Mouse (Mus musculus): ENCODE measurements at regions not wholly inside any gene's neighbourhood (a gene's known extent, or its start where the extent isn't known, plus 50 kb on each side); places are given as distances from the start of the nearest gene placed in this dataset.

DNA sequence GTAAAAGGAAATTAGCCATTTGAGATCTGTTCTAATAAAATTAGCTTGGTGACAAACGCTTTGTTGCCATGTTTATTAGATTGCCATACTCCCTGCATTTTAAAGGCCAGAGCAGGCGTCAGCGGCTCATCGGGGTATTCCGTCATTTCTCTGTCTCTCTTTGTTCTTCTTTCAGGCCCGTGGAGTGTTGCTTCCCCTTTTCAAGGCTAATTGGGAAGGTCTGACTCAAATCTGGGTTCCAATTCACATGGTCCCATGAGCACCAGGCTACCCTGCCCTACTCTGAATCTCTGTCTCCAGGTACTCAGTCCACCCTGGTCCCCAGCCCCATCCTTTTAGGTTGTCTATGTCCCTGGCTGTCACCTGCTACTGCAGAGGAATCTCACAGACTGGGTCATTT is 138.2 kb upstream of the 4931429L15Rik start:
- DNase-seq, result no peak

DNA sequence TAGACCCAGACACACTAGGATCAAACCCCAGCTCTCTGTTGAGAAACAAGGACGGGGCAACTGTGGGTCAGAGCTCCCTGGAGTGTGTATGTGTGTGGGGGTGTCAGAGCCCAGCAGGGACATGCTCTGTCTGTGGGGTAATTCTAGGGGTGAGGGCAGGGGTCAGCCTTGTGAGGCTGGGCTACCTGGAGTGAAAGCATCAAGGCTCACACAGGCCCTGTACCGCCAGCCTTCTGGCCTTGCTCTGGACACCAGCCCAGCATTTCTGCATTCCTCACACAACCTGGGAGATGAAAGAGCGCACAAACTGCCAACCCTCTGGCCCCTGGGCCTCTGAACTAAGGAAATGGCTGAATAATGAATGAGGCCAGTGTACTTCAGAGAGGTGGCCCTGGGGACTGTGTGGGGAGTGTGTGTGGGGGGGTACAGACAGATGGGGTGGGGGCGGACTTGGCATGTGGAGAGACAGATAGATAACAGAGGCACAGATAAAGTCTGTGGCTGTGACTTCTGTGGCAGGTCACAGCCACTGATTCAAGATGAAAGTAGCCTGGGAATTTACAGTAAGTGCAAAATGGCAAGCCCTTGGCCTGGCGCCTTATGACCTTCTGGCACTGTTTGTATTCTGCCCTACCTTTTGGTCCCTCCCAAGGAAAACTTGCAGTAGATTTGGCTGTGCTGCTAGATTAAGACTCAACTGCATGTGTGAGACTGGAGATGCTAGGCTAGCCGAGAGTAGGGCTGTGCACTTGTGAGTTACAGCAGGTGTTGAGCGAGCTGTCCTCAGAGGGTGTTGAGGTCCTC is 135.2 kb upstream of the 4931429L15Rik start:
- DNase-seq, result peak; percentile 28

DNA sequence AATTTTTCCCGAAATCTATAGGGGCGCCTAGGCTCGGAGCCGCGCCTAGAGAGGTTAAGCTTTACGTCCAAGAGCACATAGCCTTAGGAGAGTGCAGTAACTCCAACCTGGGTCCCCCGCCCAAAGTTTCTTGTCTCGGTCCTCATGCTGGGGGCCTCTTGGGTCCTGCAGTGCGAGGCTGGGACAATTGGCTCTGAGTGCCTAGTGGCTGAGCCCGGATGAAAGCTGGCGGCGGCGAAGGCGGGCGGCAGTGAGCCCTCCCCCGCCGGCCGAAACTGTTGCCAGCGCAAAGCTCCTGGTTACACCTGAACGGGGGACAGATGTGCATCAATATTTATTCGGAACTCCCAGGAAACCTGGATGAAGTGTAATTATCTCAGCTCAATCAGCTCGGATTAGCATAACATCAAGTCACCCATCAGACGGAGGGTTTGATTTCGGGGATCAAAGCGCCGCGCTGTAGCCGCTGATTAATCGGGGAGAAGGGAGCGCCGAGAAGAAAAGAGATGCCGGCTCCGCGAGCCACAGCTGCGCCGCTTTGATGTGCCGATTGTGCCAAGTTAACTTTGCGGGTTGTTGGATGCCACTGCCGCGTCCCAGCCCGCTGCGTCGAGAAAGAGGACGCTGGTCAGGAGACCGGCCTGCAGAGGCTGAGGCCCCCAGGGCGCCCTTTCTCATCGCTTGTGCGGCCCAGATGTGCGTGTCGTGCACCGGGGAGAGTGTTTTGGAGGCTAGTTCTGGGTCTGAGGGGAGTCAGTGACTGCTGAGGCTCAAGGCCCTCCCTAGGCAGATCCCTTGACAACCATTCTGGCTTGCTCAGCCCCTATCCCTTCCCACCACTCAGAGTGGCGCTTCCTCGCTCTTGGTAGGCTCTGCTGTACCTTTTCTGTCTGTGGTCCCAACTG is 123.7 kb upstream of the 4931429L15Rik start:
- DNase-seq, result peak; percentile 40

DNA sequence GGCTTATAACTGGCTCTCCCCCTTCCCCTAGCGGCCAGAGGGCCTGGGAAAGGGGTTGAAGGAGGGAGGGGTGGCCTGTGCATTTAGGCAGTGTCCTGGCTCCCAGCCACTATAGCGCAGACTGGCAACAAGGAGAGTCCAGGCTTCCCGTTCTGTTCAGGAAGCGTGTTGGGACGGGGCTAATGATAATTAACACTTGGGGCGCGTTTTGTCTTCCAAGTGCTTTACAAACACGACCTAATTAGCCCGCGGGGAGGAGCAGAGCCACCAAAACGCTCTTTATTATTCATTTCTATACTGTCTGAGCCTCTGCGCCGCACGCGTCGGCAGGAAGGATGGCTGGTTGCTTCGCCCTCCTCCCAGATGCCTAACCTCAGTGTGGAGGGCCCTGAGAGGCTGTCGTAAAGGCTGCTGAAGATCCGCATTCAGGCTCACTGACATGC is 123.0 kb upstream of the 4931429L15Rik start:
- no peak for DNase-seq

DNA sequence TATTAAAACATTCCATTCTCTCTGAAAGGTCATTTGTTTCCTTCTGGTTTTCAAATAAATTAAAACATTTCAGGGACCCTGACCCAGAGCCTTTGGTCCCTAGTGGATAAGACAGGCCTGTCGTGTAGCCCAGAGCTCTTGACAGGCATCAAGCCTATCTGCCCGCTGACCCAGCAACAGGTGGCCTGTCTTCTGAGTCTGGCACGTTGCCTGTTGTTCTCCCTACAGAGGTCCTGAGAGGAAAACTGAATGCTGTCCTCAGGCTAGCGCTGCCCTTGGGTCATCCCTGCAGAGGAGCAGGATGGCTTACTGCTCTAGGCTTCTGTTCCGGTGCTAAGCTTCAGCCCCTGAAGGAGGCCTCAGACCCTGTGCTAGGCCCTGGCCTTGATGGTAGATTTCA is 120.4 kb upstream of the 4931429L15Rik start:
- no peak for DNase-seq

DNA sequence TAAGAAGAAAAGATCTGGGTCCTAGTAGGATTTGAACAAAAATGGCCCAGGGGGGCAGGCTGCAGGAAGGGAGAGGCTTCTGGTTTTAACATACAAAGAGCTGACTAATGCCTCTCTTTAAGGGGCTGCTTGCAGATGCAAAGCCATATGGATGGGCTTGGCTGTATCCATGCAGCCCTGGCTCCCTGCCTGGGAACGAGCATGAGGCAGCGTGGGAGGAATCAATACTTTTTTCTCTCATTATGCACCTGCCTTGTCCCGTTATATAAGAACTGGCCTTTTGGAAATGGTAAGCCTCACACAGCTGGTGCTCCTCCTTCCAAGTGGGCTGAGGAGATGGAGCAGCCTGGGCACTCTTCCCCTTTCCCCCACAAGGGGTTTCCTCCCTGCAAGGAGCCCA is 114.9 kb upstream of the 4931429L15Rik start:
- no peak for DNase-seq

DNA sequence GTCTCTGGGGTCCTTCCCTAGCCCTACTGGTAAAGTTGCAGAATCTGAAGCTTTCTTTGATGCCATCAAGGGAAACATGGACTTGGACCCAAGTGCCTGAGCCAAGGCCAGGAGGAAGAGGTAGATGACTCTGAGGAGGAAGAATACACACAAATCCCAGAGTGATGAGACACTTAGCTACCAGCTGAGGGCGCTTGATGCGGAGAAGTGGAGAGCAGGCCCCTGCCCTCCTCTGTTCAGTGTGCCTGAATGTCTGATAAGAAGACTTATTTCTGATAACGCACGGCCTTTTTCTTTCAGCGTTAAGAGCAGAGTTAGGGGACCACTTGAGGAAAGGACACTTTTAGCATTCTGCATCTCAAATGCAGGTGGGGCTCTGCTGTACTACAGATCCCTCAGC is 113.9 kb upstream of the 4931429L15Rik start:
- no peak for DNase-seq

DNA sequence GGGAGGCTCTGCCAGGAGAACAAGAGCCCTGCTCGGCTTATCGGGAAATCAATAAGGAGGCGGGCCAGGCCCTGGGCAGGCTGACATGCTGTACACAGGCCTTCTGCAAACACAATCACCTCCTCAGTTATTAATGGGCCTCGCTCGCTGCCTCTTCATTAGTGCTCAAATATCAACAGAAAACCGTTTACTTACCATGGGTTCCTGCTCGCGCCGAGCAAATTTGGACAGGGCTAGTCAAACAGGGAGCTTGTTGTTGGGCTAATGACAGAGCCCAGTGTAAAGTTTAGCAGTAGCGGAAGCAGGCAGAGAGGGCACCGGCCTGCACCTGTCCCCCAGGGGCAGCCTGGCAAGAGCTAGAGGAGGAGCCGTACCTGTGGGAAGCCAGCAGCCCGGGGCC is 111.3 kb upstream of the 4931429L15Rik start:
- no peak for DNase-seq

DNA sequence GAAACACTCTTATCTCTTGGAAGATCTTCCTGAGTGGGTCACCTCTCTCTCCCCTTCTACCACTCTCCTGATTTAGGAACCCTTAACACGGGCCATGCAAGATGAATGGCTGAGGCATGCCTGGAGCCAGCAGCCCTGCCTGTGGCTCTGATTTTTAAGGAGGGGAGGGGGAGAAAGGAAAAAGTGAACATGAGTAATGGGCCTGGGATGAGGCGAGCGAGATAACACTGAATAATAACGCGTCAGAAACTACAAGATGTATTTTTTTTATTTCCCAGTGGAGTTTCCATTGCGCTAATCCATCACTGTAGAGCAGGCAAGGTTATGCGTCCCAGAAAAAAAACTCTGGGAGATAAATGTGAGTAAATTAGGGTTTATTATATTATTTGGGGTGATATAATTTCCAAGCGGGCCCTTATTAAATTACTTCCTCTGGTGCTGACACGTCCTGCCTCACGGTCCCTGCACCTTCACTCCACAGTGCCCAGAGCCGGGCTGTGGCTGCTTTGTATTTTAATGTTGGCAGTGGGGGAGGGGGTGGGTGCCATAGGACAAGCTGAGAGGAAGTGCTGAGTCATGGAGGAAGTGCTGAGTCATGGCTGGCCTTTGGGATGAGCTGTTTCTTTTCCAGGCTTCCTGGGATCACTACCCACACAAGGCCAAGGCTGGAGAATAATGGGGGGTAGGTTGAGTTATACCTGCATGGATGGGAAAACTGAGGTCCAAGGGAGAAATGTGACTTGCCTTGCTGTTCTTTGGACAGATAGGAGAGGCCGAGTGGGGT is 103.6 kb upstream of the 4931429L15Rik start:
- peak; percentile 59 for DNase-seq

DNA sequence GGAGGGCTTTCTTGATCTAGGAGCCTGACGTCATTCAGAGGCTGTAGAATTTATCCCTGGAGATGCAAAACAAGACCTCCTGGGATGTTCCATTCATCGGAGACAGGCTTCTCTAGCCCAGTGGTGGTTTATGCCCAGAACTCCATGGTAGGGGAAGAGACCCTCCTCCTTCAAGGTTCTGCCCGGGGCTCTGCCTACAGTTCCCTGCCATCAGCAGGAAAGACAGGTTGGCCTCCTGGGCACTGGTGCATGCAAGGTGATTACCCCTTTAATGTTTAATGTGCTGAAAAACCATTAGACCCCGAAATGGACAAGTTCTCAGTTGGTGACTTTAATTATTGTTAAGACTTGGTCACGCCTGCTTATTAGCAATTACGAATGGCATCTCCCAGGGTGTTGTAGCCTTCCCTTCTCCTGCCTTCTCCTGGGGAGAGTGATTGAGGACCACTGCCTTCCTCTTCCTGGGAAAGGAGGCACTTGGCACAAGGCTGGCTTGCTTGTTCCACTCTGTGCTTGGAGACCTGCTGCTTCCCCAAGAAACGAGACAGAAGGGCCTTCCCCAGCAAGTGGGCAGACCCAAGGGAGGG is 102.0 kb upstream of the 4931429L15Rik start:
- no peak for DNase-seq

DNA sequence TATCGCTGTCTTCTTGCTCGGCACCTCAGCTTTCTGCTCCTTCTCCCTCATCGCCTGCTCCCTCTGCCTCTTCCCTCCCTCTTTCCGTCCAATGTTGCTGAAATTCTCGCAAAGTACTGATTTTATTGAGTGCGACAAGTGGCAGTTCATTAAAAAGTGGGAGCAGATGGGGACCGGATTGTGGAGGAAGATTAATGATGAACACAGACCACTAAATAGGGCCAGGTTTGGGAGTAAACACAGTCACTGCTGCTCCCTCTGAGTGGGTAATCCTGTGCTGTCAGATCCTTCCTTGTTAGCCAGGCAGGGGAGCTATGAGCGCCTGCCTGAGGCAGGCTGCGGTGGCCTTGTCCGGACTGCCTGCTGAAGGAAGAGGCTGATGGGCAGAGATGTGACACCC is 91.9 kb upstream of the 4931429L15Rik start:
- no peak for DNase-seq

DNA sequence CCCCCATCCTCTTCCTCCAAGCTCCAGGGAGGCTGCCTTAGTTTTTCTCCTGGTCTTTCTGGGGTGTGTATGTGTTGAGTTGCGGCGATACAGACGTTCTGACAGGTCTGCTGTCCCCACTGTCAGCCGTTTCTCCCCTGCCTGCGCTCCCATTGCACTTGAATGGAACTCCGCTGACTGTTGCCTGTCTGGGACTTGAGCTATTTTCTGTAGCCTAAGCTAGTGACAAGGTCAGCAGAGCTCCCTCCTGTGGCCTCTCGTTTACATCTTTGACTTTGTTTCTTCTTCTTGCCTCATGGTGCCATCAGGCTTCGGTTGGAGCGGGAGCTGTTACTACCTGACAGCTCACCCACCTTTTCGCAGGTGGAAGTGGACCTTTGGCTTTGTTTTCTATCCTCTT is 89.0 kb upstream of the 4931429L15Rik start:
- DNase-seq, result no peak

DNA sequence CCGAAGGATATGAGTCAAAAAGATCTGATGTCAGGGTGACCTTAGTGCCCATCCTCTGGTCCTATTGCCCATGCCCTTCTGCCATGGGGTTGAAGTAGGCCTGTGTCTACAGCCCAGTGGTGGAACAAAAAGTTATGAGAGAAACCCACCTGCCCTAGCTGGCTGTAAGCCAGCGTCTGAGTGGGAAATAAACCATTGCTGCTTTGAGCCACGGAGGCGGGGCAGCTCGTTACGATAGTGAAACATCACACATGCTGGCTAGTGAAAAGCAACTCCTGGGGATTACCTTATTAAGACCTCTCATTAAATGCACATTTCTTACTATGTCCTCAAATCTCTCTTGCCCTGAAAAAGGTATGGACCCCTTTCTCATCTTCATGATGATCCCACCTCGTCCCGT is 86.8 kb upstream of the 4931429L15Rik start:
- DNase-seq, result no peak

DNA sequence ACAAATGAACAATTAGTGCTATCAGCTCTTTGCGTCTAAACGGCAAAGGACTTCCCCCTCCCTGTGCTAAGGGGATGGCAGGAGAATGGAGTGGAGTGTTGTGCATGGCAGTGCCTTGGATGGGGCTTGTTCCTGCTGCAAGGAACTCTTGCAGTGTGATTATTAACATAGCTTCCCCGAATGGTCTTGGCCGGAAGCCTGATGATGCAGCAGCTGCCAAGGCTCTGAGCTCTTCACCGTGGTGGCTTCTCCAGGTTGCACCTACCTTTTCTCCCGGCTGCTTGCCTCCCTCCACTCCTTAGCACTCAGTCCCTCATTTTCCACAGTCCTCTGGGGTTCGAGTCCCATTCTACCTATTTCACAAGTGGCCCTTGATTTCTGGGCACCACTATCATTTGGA is 76.8 kb upstream of the 4931429L15Rik start:
- no peak for DNase-seq

DNA sequence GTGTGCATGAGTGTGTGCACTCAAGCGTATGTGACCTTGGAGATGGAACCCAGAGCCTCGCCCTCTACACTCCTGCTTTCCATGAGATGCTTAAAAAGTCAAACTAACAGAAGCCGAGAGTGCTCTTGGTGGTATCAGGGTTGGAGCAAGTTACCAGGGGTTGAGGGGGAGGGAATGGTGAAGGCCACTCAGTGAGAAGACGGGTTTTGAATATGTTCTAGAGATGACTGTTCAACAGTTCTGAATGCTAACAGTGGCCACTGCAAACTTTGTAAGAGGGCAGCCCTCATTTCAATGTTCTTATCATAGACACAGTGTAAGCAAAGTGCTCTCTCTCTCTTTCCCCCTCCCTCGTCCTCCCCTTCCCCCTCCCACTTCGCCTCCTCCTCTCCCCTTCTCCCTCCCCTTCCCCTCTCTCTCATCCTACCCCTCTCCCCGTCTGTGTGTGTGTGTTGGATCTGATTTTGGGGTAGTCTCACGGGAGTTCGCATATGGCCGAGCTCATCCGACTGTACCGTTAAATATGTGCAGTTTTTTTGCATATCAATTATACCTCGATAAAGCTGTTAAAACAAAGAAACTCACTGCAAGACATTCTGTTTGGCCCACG is 75.5 kb upstream of the 4931429L15Rik start:
- no peak for DNase-seq

DNA sequence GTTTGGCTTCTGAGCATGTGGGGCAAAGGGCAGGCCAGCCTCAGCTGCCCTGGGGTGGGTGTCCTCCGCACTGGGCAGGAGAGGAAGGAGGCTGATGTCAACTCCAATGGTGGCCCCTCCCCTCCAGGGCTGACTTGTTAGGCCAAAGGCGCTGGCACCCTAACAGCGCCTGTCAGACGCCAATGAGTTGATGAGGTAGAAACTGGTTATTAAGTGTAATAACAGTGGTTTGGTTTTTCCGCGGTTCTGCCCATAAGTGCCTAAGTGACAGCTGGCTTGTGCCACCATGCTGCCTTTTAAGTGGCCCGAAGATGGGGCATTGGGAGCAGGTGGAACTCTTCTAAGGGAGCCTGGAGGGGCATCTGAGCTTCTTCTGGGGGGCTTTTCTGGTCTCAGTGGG is 74.5 kb upstream of the 4931429L15Rik start:
- DNase-seq, result no peak

DNA sequence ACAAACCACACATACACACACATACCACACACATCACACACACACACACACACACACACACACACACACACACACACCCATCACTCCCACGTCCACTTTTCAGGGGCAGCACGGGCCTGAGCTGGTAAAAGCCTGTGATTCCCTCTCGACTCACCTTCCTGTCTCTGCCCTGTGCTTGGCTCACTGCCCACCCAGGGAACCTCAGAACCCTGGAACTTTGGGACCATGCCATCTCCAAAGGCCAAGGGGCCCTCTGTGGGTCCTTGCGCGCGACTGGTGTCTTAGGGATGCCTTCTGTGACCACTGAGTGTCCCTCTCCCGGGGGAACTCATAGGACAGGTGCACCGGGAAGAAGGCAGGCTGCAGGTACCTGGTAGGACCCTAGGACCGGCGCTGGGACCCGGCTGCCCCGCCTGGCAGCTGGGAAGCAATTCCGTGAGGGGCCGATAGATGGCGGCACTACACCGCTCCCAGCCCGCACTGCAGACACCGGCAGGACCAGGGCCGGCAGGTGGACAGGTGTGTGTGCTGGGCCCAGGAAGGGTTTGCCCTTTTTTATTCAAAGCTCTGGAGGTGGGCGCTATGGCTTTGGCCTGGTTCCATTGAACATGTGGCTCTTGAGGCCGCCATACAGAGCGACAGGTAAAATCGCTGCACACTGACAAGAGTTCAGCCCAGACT is 73.0 kb upstream of the 4931429L15Rik start:
- DNase-seq, result peak; percentile 69

DNA sequence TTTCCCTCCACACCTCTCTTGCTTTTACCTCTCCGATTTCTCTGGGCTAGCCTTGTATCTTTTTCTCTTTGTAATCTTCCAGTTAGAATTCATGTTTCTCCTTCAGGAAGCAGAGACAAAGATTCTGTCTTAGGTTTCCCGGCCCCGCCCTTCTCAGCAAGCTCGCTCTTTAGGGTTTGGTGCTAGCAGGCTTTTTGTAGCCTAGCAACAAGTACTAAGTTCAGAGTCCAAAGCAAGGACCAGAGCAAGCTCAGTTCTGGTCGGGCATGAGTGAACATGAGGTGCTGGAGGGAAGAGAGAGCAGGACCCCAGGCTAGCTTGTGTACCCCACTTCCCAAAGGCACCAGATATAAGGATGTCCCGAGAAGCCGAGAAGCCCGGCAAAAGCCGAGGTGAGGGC is 70.0 kb upstream of the 4931429L15Rik start:
- DNase-seq, result no peak

DNA sequence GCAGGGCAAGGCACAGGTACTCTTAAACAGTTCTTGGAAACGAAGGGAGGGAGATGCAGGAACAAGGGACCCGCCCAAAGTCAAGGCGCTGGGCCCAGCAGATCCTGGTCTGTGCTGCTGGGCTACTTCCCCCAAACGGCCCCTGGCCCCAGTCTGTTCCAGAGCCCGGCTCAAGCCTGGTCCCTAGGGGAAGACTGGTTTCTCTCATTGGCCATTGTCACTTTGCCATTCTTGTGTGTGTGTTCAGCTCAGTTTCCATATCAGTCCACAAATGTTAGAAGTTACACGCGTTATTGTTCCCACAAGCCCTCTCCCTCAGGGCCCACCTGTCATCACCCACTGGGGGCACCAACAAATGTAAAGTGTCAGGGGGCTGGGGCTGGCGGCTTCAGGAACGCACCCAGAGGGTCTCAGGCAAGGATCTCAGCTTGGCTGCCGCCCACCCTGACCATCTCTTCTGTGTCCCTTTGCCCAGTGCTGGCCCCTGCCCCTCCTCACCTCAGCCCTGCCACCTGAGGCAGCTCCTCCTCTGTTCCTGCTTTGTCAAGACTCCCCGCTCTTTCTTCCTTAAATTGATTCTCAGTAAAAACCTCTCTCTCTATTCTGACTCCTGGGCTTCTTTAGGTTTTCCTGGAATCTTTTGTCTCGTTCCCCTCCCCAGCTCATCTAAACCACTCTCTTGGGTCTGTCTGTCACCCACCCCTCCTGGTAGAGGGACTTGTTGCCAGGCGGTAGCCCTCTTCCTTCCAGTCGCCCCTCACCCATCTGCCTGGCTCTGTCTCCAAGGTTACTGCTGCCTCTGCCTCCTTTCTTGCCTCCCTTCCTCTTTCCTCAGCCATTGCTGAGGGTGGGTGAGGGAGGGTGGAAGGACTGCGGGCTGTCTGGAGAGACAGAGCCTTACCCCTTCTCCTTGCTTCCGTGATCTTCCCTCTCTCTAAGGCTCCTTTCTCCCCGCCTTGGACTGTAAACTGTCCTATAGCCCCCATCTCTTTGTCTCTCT is 69.2 kb upstream of the 4931429L15Rik start:
- no peak for DNase-seq

DNA sequence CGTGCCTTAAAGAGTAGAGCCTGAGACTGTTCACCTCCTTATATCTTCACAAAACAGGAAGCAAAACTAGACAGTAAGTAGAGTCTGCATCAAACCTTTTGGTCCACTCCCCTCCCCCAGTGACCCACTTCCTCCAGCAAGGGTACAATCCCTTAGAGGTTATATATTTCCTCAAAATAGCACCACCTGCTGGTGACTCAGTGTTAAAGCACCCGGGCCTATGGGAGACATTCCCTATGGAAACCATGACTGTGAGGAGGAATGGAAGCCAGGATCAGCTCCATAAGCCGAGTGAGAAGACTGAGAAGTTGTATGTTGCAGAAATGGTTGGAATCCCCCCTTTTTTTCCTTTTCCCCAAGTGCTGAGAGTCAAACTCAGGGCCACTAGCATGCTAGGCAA is 66.5 kb upstream of the 4931429L15Rik start:
- no peak for DNase-seq
